Mouse (Mus musculus): Measurements from ENCODE around the gene Psg29. TPM values are rescaled to one million over a fixed set of nuclear protein-coding genes. Genes with fewer than 3 reads are reported as not detected.

Gene Psg29
- polyA plus RNA-seq (2014; fragmentation: Nextera tagmentation; extraction: Ambion mirVana): not detected in 2 replicates

GRCm38 (mm10) chr7:17203177-17203576 is at the start of gene Psg29:
TSS of gene Psg29 (plus strand) at chr7:17203477.
- DNase-seq (ENCODE audit: low spot score) (no peak), ATAC-seq (ENCODE audit: low read depth) (no peak)
- Histone ChIP-seq H3K27me3 (replicated peaks; ENCODE audit: control insufficient read depth, insufficient read depth, low read length) (no peaks in the 10 kb centered on the region), H3K4me2 (ENCODE audit: low read depth, low read length) (no peak within 1 kb of the TSS), H3K4me3 (ENCODE audit: low read depth, low read length) (no peak within 1 kb of the TSS), H3K9ac (ENCODE audit: low read depth, low read length) (no peak within 1 kb of the TSS), H3K36me3 (ENCODE audit: control insufficient read depth, insufficient read depth, low read length) (no peaks in the 10 kb centered on the region), H3K9me3 (ENCODE audit: control insufficient read depth, low read length) (peaks cover 5% of the 10 kb centered on the region), H3K27ac (replicated peaks; ENCODE audit: low read depth, low read length) (no peak within 1 kb of the TSS), H3K4me1 (ENCODE audit: control insufficient read depth, insufficient read depth, low read length) (no peaks in the 10 kb centered on the region)

- H3K4me2 ChIP-seq (ENCODE audit: low read depth, low read length): no peak overlapping the region
- no peak overlapping the region for H3K27ac ChIP-seq (replicated peaks; ENCODE audit: low read depth, low read length)
- H3K4me1 ChIP-seq (ENCODE audit: control insufficient read depth, insufficient read depth, low read length): no peaks in the 10 kb centered on the region
- H3K9me3 ChIP-seq (ENCODE audit: control insufficient read depth, low read length): no peaks in the 10 kb centered on the region
- H3K4me3 ChIP-seq (ENCODE audit: low read depth, low read length): no peak overlapping the region
- H3K36me3 ChIP-seq (ENCODE audit: control insufficient read depth, insufficient read depth, low read length): no peaks in the 10 kb centered on the region
- H3K27me3 ChIP-seq (replicated peaks; ENCODE audit: control insufficient read depth, insufficient read depth, low read length): no peaks in the 10 kb centered on the region
- no peak for DNase-seq (ENCODE audit: low spot score)
- H3K9ac ChIP-seq (ENCODE audit: low read depth, low read length): no peak overlapping the region
- WGBS: 34% methylated on average over 2 of the region's 2 CpGs
- ATAC-seq (ENCODE audit: low read depth): no peak
Observed at GRCm38 (mm10) chr7:17155634-17156033, 47.6 kb upstream of the Psg29 start.

GRCm38 (mm10) chr7:17156885-17157677 is 46.2 kb upstream of the Psg29 start:
- no peaks in the 10 kb centered on the region for H3K36me3 ChIP-seq (ENCODE audit: control insufficient read depth, insufficient read depth, low read length)
- DNase-seq (ENCODE audit: low spot score) (no peak), ATAC-seq (ENCODE audit: low read depth) (no peak)
- H3K4me2 ChIP-seq (ENCODE audit: low read depth, low read length): no peak overlapping the region
- no peak overlapping the region for H3K9ac ChIP-seq (ENCODE audit: low read depth, low read length)
- H3K27me3 ChIP-seq (replicated peaks; ENCODE audit: control insufficient read depth, insufficient read depth, low read length): no peaks in the 10 kb centered on the region
- H3K27ac ChIP-seq (replicated peaks; ENCODE audit: low read depth, low read length): no peak overlapping the region
- no peaks in the 10 kb centered on the region for H3K4me1 ChIP-seq (ENCODE audit: control insufficient read depth, insufficient read depth, low read length)
- 69% methylated on average over 3 of the region's 3 CpGs for WGBS
- H3K9me3 ChIP-seq (ENCODE audit: control insufficient read depth, low read length): no peaks in the 10 kb centered on the region
- H3K4me3 ChIP-seq (ENCODE audit: low read depth, low read length): no peak overlapping the region

GRCm38 (mm10) chr7:17159011-17159410 is 44.3 kb upstream of the Psg29 start:
- Histone ChIP-seq H3K4me1 (ENCODE audit: control insufficient read depth, insufficient read depth, low read length) (no peaks in the 10 kb centered on the region), H3K27me3 (replicated peaks; ENCODE audit: control insufficient read depth, insufficient read depth, low read length) (no peaks in the 10 kb centered on the region), H3K4me3 (ENCODE audit: low read depth, low read length) (no peak overlapping the region), H3K27ac (replicated peaks; ENCODE audit: low read depth, low read length) (no peak overlapping the region), H3K9me3 (ENCODE audit: control insufficient read depth, low read length) (no peaks in the 10 kb centered on the region), H3K36me3 (ENCODE audit: control insufficient read depth, insufficient read depth, low read length) (no peaks in the 10 kb centered on the region), H3K4me2 (ENCODE audit: low read depth, low read length) (no peak overlapping the region), H3K9ac (ENCODE audit: low read depth, low read length) (no peak overlapping the region)
- WGBS: 73% methylated on average over 7 of the region's 7 CpGs
- no peak for ATAC-seq (ENCODE audit: low read depth)
- peak; percentile 2 for DNase-seq (ENCODE audit: low spot score)

GRCm38 (mm10) chr7:17171827-17172226 is 31.4 kb upstream of the Psg29 start:
- WGBS: 83% methylated on average over 4 of the region's 4 CpGs
- H3K27ac ChIP-seq (replicated peaks; ENCODE audit: low read depth, low read length): no peak overlapping the region

GRCm38 (mm10) chr7:17205530-17206184 is 2.4 kb downstream of the Psg29 start:
- WGBS: 53% methylated on average over 3 of the region's 3 CpGs
- H3K27me3 ChIP-seq (replicated peaks; ENCODE audit: control insufficient read depth, insufficient read depth, low read length): no peaks in the 10 kb centered on the region
- H3K36me3 ChIP-seq (ENCODE audit: control insufficient read depth, insufficient read depth, low read length): no peaks in the 10 kb centered on the region
- H3K9me3 ChIP-seq (ENCODE audit: control insufficient read depth, low read length): peaks cover 10% of the 10 kb centered on the region
- no peak for DNase-seq (ENCODE audit: low spot score)
- H3K4me2 ChIP-seq (ENCODE audit: low read depth, low read length): no peak overlapping the region
- no peaks in the 10 kb centered on the region for H3K4me1 ChIP-seq (ENCODE audit: control insufficient read depth, insufficient read depth, low read length)
- no peak overlapping the region for H3K9ac ChIP-seq (ENCODE audit: low read depth, low read length)
- no peak overlapping the region for H3K27ac ChIP-seq (replicated peaks; ENCODE audit: low read depth, low read length)
- ATAC-seq (ENCODE audit: low read depth): no peak
- no peak overlapping the region for H3K4me3 ChIP-seq (ENCODE audit: low read depth, low read length)

More at GRCm38 (mm10) chr7:17171827-17172226, 31.4 kb upstream of the Psg29 start:
- no peak for DNase-seq (ENCODE audit: low spot score)
- Histone ChIP-seq H3K9ac (ENCODE audit: low read depth, low read length) (no peak overlapping the region), H3K4me1 (ENCODE audit: control insufficient read depth, insufficient read depth, low read length) (no peaks in the 10 kb centered on the region), H3K9me3 (ENCODE audit: control insufficient read depth, low read length) (no peaks in the 10 kb centered on the region), H3K27me3 (replicated peaks; ENCODE audit: control insufficient read depth, insufficient read depth, low read length) (no peaks in the 10 kb centered on the region), H3K36me3 (ENCODE audit: control insufficient read depth, insufficient read depth, low read length) (no peaks in the 10 kb centered on the region), H3K4me3 (ENCODE audit: low read depth, low read length) (no peak overlapping the region), H3K4me2 (ENCODE audit: low read depth, low read length) (no peak overlapping the region)
- no peak for ATAC-seq (ENCODE audit: low read depth)

Other genes starting within 250 kb of the Psg29 start
- 2.1 and 2.3 TPM in 2 replicates for gene Pnmal1, start 243.8 kb upstream of the Psg29 start, polyA plus RNA-seq (2014; fragmentation: Nextera tagmentation; extraction: Ambion mirVana)
- gene Gm42372, start 220.4 kb upstream of the Psg29 start, polyA plus RNA-seq (2014; fragmentation: Nextera tagmentation; extraction: Ambion mirVana): 0.24 and 0.38 TPM in 2 replicates
- 24.7 and 26.0 TPM in 2 replicates for gene Ccdc8, start 210.8 kb upstream of the Psg29 start, polyA plus RNA-seq (2014; fragmentation: Nextera tagmentation; extraction: Ambion mirVana)
- 99.0 and 107 TPM in 2 replicates for gene Ppp5c, start 175.6 kb upstream of the Psg29 start, polyA plus RNA-seq (2014; fragmentation: Nextera tagmentation; extraction: Ambion mirVana)
- gene Hif3a, start 141.1 kb upstream of the Psg29 start, polyA plus RNA-seq (2014; fragmentation: Nextera tagmentation; extraction: Ambion mirVana): 26.1 and 34.8 TPM in 2 replicates
- 0.11 and 0.16 TPM in 2 replicates for gene Psg16, start 129.4 kb upstream of the Psg29 start, polyA plus RNA-seq (2014; fragmentation: Nextera tagmentation; extraction: Ambion mirVana)
- 0.08 TPM in 1 of 2 replicates, not detected in the other for gene Ceacam3, start 53.2 kb upstream of the Psg29 start, polyA plus RNA-seq (2014; fragmentation: Nextera tagmentation; extraction: Ambion mirVana)

All from embryonic facial prominence, embryonic 14.5 days (tissue).